Comparison of ENCODE assay signal across 5 mouse cellular contexts in genomic region chr14:52726680-52727079, GRCm38 (mm10).
DNase-seq lines count a peak whose midpoint lies in the region; ATAC-seq lines count a peak whose summit lies in the region.

No protein-coding gene starts in this region.

- DNase-seq in 416B (ENCODE audit: low read depth), result peak; percentile 20

- peak; percentile 97 for ATAC-seq in common myeloid progenitor, adult 5-6 weeks (replicated peaks; ENCODE audit: low read depth, poor library complexity, severe bottlenecking)
- peak; percentile 56 to 76; a peak in 3 of 4 replicates for ATAC-seq in hematopoietic stem cell, adult 5-6 weeks (replicated peaks in 1 of 2; ENCODE audit: insufficient read depth in 1 of 2, low FRiP score in 2 of 2, low TSS enrichment in 1 of 2, low read depth in 1 of 2, poor library complexity in 2 of 2, severe bottlenecking in 2 of 2)
- ATAC-seq in megakaryocyte progenitor cell, adult 5-6 weeks (replicated peaks; ENCODE audit: poor library complexity), result peak; percentile 61
- ATAC-seq in megakaryocyte-erythroid progenitor cell, adult 5-6 weeks (replicated peaks; ENCODE audit: low FRiP score, low TSS enrichment, poor library complexity, severe bottlenecking), result 0 out of 2 replicates have a peak, but pooled peaks have one; percentile 44

Comparison
In these comparisons a context has a peak if more than half of its experiments do, and no peak if none do; other contexts are left out.
1. Peak in every context shown above with its lines: DNase-seq and ATAC-seq.
2. ATAC-seq: peak in every context shown above with its lines; median percentile 97 in common myeloid progenitor, adult 5-6 weeks; 66 in hematopoietic stem cell, adult 5-6 weeks; 61 in megakaryocyte progenitor cell, adult 5-6 weeks; 44 in megakaryocyte-erythroid progenitor cell, adult 5-6 weeks.